ENCODE assay signal across 24 mouse cellular contexts in genomic region chrX:49009746-49010145, GRCm38 (mm10).
A peak's percentile ranks its signal among the peaks of the same experiment; 100 is the strongest.
DNase-seq lines count a peak whose midpoint lies in the region; ATAC-seq lines count a peak whose summit lies in the region.
"Had no signal": no experiment of that assay in that cellular context is flagged by ENCODE, and none has a peak within 500 bp of the region (broad histone marks: within the 10 kb centered on the region; RNA-seq: fewer than 3 reads in every experiment).

No protein-coding gene starts in this region.

- no peaks in the 10 kb centered on the region for H3K4me1 ChIP-seq in forebrain, embryonic 15.5 days
- H3K4me1 ChIP-seq in intestine, embryonic 16.5 days (ENCODE audit: control insufficient read depth, insufficient read depth, low read length), result no peaks in the 10 kb centered on the region
- H3K4me1 ChIP-seq: embryonic facial prominence, embryonic 15.5 days; forebrain, embryonic 10.5 days; heart, embryonic 10.5 days; hindbrain, embryonic 12.5 days had no signal

- H3K9me3 ChIP-seq in forebrain, embryonic 15.5 days, result no peaks in the 10 kb centered on the region
- no peaks in the 10 kb centered on the region for H3K9me3 ChIP-seq in intestine, embryonic 16.5 days (ENCODE audit: control insufficient read depth, low read length)
- H3K9me3 ChIP-seq: embryonic facial prominence, embryonic 15.5 days; forebrain, embryonic 10.5 days; heart, embryonic 10.5 days; hindbrain, embryonic 12.5 days had no signal

- H3K27me3 ChIP-seq in forebrain, embryonic 15.5 days, result no peaks in the 10 kb centered on the region
- no peaks in the 10 kb centered on the region for H3K27me3 ChIP-seq in intestine, embryonic 16.5 days (replicated peaks; ENCODE audit: control insufficient read depth, insufficient read depth, low read length)
- H3K27me3 ChIP-seq: embryonic facial prominence, embryonic 15.5 days; hindbrain, embryonic 12.5 days had no signal

- no peak overlapping the region for H3K4me2 ChIP-seq in forebrain, embryonic 15.5 days (replicated peaks)
- H3K4me2 ChIP-seq in intestine, embryonic 16.5 days (ENCODE audit: low read depth, low read length), result no peak overlapping the region
- H3K4me2 ChIP-seq: embryonic facial prominence, embryonic 15.5 days; hindbrain, embryonic 12.5 days had no signal

- no peak overlapping the region for H3K27ac ChIP-seq in forebrain, embryonic 15.5 days (replicated peaks)
- no peak overlapping the region for H3K27ac ChIP-seq in intestine, embryonic 16.5 days (ENCODE audit: low read length)
- H3K27ac ChIP-seq: embryonic facial prominence, embryonic 15.5 days; forebrain, embryonic 10.5 days; heart, embryonic 10.5 days; hindbrain, embryonic 12.5 days had no signal

- 72% methylated on average over 5 of the region's 5 CpGs for WGBS in forebrain, embryonic 15.5 days
- WGBS in intestine, embryonic 16.5 days, result 70% methylated on average over 5 of the region's 5 CpGs

- H3K36me3 ChIP-seq in forebrain, embryonic 15.5 days, result no peaks in the 10 kb centered on the region
- H3K36me3 ChIP-seq in intestine, embryonic 16.5 days (ENCODE audit: control insufficient read depth, insufficient read depth, low read length), result no peaks in the 10 kb centered on the region
- H3K36me3 ChIP-seq: embryonic facial prominence, embryonic 15.5 days; forebrain, embryonic 10.5 days; heart, embryonic 10.5 days; hindbrain, embryonic 12.5 days had no signal

- DNase-seq in cerebellum, adult 18-20 months, result peak; percentile 8 to 16
- DNase-seq in cerebellum, postnatal 4 days (ENCODE audit: low spot score in 2 of 2), result no peak
- DNase-seq in brain, adult 2 months (ENCODE audit: low read depth, low spot score), result peak; percentile 21
- peak; percentile 20 to 70 for DNase-seq in cerebellum, postnatal 10 days
- DNase-seq in kidney, adult 11 months, result no peak
- DNase-seq: adrenal gland, adult 2 months; adrenal gland, postnatal 25 days; embryo, embryonic 11 days; gastrocnemius, postnatal 36 days; heart, adult 18-20 months; heart, postnatal 10 days; heart, postnatal 4 days; kidney, adult 18-20 months had no signal

- no peak overlapping the region for H3K9ac ChIP-seq in forebrain, embryonic 15.5 days (replicated peaks)
- H3K9ac ChIP-seq in intestine, embryonic 16.5 days (ENCODE audit: low read depth, low read length), result no peak overlapping the region
- H3K9ac ChIP-seq: embryonic facial prominence, embryonic 15.5 days; hindbrain, embryonic 12.5 days had no signal

- no peak for ATAC-seq in forebrain, embryonic 15.5 days (replicated peaks)
- ATAC-seq in intestine, embryonic 16.5 days, result no peak
- ATAC-seq: forebrain, embryonic 14.5 days; hindbrain, embryonic 16.5 days; inflammation-experienced regulatory T-cells, adult 6 months; Patski had no signal

- no peak overlapping the region for H3K4me3 ChIP-seq in forebrain, embryonic 15.5 days
- H3K4me3 ChIP-seq in intestine, embryonic 16.5 days (ENCODE audit: low read length), result no peak overlapping the region
- H3K4me3 ChIP-seq: embryonic facial prominence, embryonic 15.5 days; erythroblast, embryonic 14.5 days; forebrain, embryonic 10.5 days; heart, embryonic 10.5 days; hindbrain, embryonic 12.5 days had no signal

Comparison
In these comparisons a context has a peak if more than half of its experiments do, and no peak if none do; other contexts are left out.
1. DNase-seq: peak in cerebellum, adult 18-20 months (2 of 2), brain, adult 2 months (single experiment) and cerebellum, postnatal 10 days (2 of 2); none in cerebellum, postnatal 4 days (0 of 2) and kidney, adult 11 months (single experiment).